In genomic region chr2:148407870-148408760, GRCm38 (mm10) we compare ENCODE assay signal across 8 mouse cellular contexts. TPM values are rescaled to one million over a fixed set of nuclear protein-coding genes. Genes with fewer than 3 reads are reported as not detected.
A peak's percentile ranks its signal among the peaks of the same experiment; 100 is the strongest.
DNase-seq lines count a peak whose midpoint lies in the region; ATAC-seq and TF ChIP-seq lines count a peak whose summit lies in the region.

Thbd (minus strand) TSS chr2:148408188.

- peaks cover 45% of the 10 kb centered on the region for H3K27me3 ChIP-seq in embryonic facial prominence, embryonic 12.5 days
- peaks cover 9% of the 10 kb centered on the region for H3K27me3 ChIP-seq in heart, embryonic 12.5 days (replicated peaks)
- peaks cover 26% of the 10 kb centered on the region for H3K27me3 ChIP-seq in kidney, embryonic 14.5 days (ENCODE audit: control insufficient read depth, insufficient read depth, low read length)
- no peaks in the 10 kb centered on the region for H3K27me3 ChIP-seq in lung, embryonic 15.5 days

- peak within 1 kb of the TSS; percentile 37 for H3K4me3 ChIP-seq in embryonic facial prominence, embryonic 12.5 days
- H3K4me3 ChIP-seq in heart, embryonic 12.5 days: peak within 1 kb of the TSS; percentile 50
- peak within 1 kb of the TSS; percentile 41 for H3K4me3 ChIP-seq in kidney, embryonic 14.5 days (ENCODE audit: low read length)
- peak within 1 kb of the TSS; percentile 57 for H3K4me3 ChIP-seq in lung, embryonic 15.5 days
- peak within 1 kb of the TSS; percentile 20 for H3K4me3 ChIP-seq in olfactory bulb, adult 2 months (ENCODE audit: insufficient read depth, low read depth, low read length)

- H3K9ac ChIP-seq in embryonic facial prominence, embryonic 12.5 days: peak within 1 kb of the TSS; percentile 48
- peak within 1 kb of the TSS; percentile 68 for H3K9ac ChIP-seq in heart, embryonic 12.5 days
- peak within 1 kb of the TSS; percentile 48 for H3K9ac ChIP-seq in kidney, embryonic 14.5 days (ENCODE audit: low read depth, low read length)
- peak within 1 kb of the TSS; percentile 62 for H3K9ac ChIP-seq in lung, embryonic 15.5 days

- H3K4me2 ChIP-seq in embryonic facial prominence, embryonic 12.5 days (replicated peaks): peak within 1 kb of the TSS; percentile 65
- H3K4me2 ChIP-seq in heart, embryonic 12.5 days: peak within 1 kb of the TSS; percentile 89
- peak within 1 kb of the TSS; percentile 70 for H3K4me2 ChIP-seq in kidney, embryonic 14.5 days (replicated peaks; ENCODE audit: low read depth, low read length)
- H3K4me2 ChIP-seq in lung, embryonic 15.5 days: peak within 1 kb of the TSS; percentile 78

- DNase-seq in cerebellum, postnatal 14 days: peak; percentile 7
- DNase-seq in cerebellum, postnatal 36 days: no peak
- peak; percentile 18 for DNase-seq in urinary bladder, postnatal 10 days (ENCODE audit: low spot score)

- peak; percentile 70 for ATAC-seq in embryonic facial prominence, embryonic 12.5 days (ENCODE audit: insufficient number of reproducible peaks, insufficient read depth, low FRiP score, low TSS enrichment)
- peak; percentile 69 for ATAC-seq in heart, embryonic 12.5 days (ENCODE audit: insufficient number of reproducible peaks, low FRiP score)
- ATAC-seq in kidney, embryonic 14.5 days (ENCODE audit: low FRiP score, low TSS enrichment): peak; percentile 71
- ATAC-seq in lung, embryonic 15.5 days (ENCODE audit: borderline replicate concordance, extremely low read depth, low FRiP score, low TSS enrichment): peak; percentile 79

- no peak for TF ChIP-seq POLR2A in olfactory bulb, adult 2 months (IDR thresholded peaks at IDR 0.05; ENCODE audit: insufficient read depth, low read depth, low read length)

- no peak for TF ChIP-seq CTCF in olfactory bulb, adult 2 months (IDR thresholded peaks at IDR 0.05; ENCODE audit: insufficient read depth, low read depth, low read length)

- peaks cover 27% of the 10 kb centered on the region for H3K4me1 ChIP-seq in embryonic facial prominence, embryonic 12.5 days
- H3K4me1 ChIP-seq in heart, embryonic 12.5 days (replicated peaks): peaks cover 30% of the 10 kb centered on the region
- H3K4me1 ChIP-seq in kidney, embryonic 14.5 days (ENCODE audit: control insufficient read depth, insufficient read depth, low read length): peaks cover 16% of the 10 kb centered on the region
- peaks cover 44% of the 10 kb centered on the region for H3K4me1 ChIP-seq in lung, embryonic 15.5 days
- H3K4me1 ChIP-seq in olfactory bulb, adult 2 months (ENCODE audit: control insufficient read depth, insufficient read depth, low read length): peaks cover 16% of the 10 kb centered on the region

- H3K36me3 ChIP-seq in embryonic facial prominence, embryonic 12.5 days: no peaks in the 10 kb centered on the region
- no peaks in the 10 kb centered on the region for H3K36me3 ChIP-seq in heart, embryonic 12.5 days
- H3K36me3 ChIP-seq in kidney, embryonic 14.5 days (ENCODE audit: control insufficient read depth, insufficient read depth, low read length): no peaks in the 10 kb centered on the region
- H3K36me3 ChIP-seq in lung, embryonic 15.5 days: peaks cover 4% of the 10 kb centered on the region; the same call in 1 of the 2 replicates

- WGBS in embryonic facial prominence, embryonic 12.5 days: 1% methylated on average over 35 of the region's 35 CpGs
- 2% methylated on average over 35 of the region's 35 CpGs for WGBS in heart, embryonic 12.5 days
- 2% methylated on average over 35 of the region's 35 CpGs for WGBS in kidney, embryonic 14.5 days
- 2% methylated on average over 35 of the region's 35 CpGs for WGBS in lung, embryonic 15.5 days
- WGBS in olfactory bulb, adult 2 months: 22% methylated on average over 35 of the region's 35 CpGs

- no peaks in the 10 kb centered on the region for H3K9me3 ChIP-seq in embryonic facial prominence, embryonic 12.5 days
- H3K9me3 ChIP-seq in heart, embryonic 12.5 days (replicated peaks): no peaks in the 10 kb centered on the region
- H3K9me3 ChIP-seq in kidney, embryonic 14.5 days (ENCODE audit: control insufficient read depth, low read length): no peaks in the 10 kb centered on the region
- H3K9me3 ChIP-seq in lung, embryonic 15.5 days: no peaks in the 10 kb centered on the region

- H3K27ac ChIP-seq in embryonic facial prominence, embryonic 12.5 days: no peak within 1 kb of the TSS
- H3K27ac ChIP-seq in heart, embryonic 12.5 days (ENCODE audit: poor library complexity, severe bottlenecking): peak within 1 kb of the TSS; percentile 36; the same call in 1 of the 2 replicates
- H3K27ac ChIP-seq in kidney, embryonic 14.5 days (ENCODE audit: low read depth, low read length): no peak within 1 kb of the TSS
- H3K27ac ChIP-seq in lung, embryonic 15.5 days: peak within 1 kb of the TSS; percentile 74
- no peak within 1 kb of the TSS for H3K27ac ChIP-seq in olfactory bulb, adult 2 months (ENCODE audit: insufficient read depth, low read depth, low read length)

RNA-seq across cellular contexts. Expression of gene Thbd, which starts in this region (rescaled TPM):
- 12.6 and 15.3 TPM in 2 replicates for polyA plus RNA-seq in embryonic facial prominence, embryonic 12.5 days (2016; fragmentation: Nextera tagmentation; extraction: Ambion mirVana)
- polyA plus RNA-seq in heart, embryonic 12.5 days (2016; fragmentation: Nextera tagmentation; extraction: Ambion mirVana): 13.0 and 14.1 TPM in 2 replicates
- 3.7 and 6.7 TPM in 2 replicates for polyA plus RNA-seq in kidney, embryonic 14.5 days (2014; fragmentation: Nextera tagmentation; extraction: Ambion mirVana)
- 98.0 and 102 TPM in 2 replicates for polyA plus RNA-seq in lung, embryonic 15.5 days (2015; fragmentation: Nextera tagmentation; extraction: Ambion mirVana)
- polyA plus RNA-seq in olfactory bulb, adult 2 months (2012; ENCODE audit: insufficient read depth, insufficient read length, low replicate concordance, missing spikeins): not detected in 2 replicates

Comparison
In these comparisons a context has a peak if more than half of its experiments do, and no peak if none do; other contexts are left out.
1. DNase-seq: peak in cerebellum, postnatal 14 days (2 of 2) and urinary bladder, postnatal 10 days (single experiment); none in cerebellum, postnatal 36 days (0 of 2).
2. H3K27ac ChIP-seq: peak in heart, embryonic 12.5 days (single experiment) and lung, embryonic 15.5 days (single experiment); none in embryonic facial prominence, embryonic 12.5 days (single experiment), kidney, embryonic 14.5 days (single experiment) and olfactory bulb, adult 2 months (single experiment).
3. Peak in every context shown above with its lines, with median percentiles within 50 percentile points of each other: ATAC-seq, H3K4me2 ChIP-seq, H3K4me3 ChIP-seq and H3K9ac ChIP-seq.